Mouse (Mus musculus) MEL (cell line): Measurements from ENCODE around the gene Ift81. TPM values are rescaled to one million over a fixed set of nuclear protein-coding genes. Genes with fewer than 3 reads are reported as not detected.

ENCODE experiments used
- DNase-seq: peaks from one replicate; pipeline ENCODE4 v3.0.0; 2011; ENCODE audit warnings: low read depth, low spot score
- H3K27ac ChIP-seq: 2 replicates; pipeline ENCODE4 v1.5.1; 2012; ENCODE audit warnings: low read depth, mild to moderate bottlenecking, control low read depth, low read length, moderate library complexity; ENCODE audit not compliant: control insufficient read depth
- H3K27me3 ChIP-seq, 2 experiments: fragments of 150-350 bp in 1 of 2; sonication (generic) in 1 of 2; 2 replicates each; pipeline ENCODE4 v1.6.1; 2012; ENCODE audit warnings: low read length in 2 of 2, mild to moderate bottlenecking in 2 of 2, improper control_type of control experiment in 1 of 2, moderate library complexity in 1 of 2; ENCODE audit not compliant: insufficient read depth in 2 of 2, control insufficient read depth in 1 of 2
- H3K36me3 ChIP-seq, 2 experiments: 2 replicates each; pipeline ENCODE4 v1.6.1; 2012 to 2014; ENCODE audit warnings: low read length in 2 of 2, improper control_type of control experiment in 1 of 2, inconsistent platforms in 1 of 2, mild to moderate bottlenecking in 1 of 2; ENCODE audit not compliant: insufficient read depth in 2 of 2, control insufficient read depth in 1 of 2
- H3K4me1 ChIP-seq, 2 experiments: fragments of 150-350 bp in 1 of 2; sonication (generic) in 1 of 2; 2 replicates each; pipeline ENCODE4 v1.6.1; 2012; ENCODE audit warnings: low read length in 2 of 2, improper control_type of control experiment in 1 of 2, mild to moderate bottlenecking in 1 of 2; ENCODE audit not compliant: insufficient read depth in 2 of 2, control insufficient read depth in 1 of 2
- H3K4me3 ChIP-seq, 2 experiments: fragments of 150-350 bp in 1 of 2; sonication (generic) in 1 of 2; 2 replicates each; pipeline ENCODE4 v1.5.1; 2012; ENCODE audit warnings: low read depth in 2 of 2, low read length in 2 of 2, mild to moderate bottlenecking in 2 of 2, moderate library complexity in 2 of 2, control low read depth in 1 of 2, improper control_type of control experiment in 1 of 2; ENCODE audit not compliant: control insufficient read depth in 1 of 2, insufficient read depth in 1 of 2
- H3K79me2 ChIP-seq: 2 replicates; pipeline ENCODE4 v1.6.1; 2012; ENCODE audit warnings: mild to moderate bottlenecking, low read length, moderate library complexity; ENCODE audit not compliant: control insufficient read depth, poor library complexity, insufficient read depth
- H3K9ac ChIP-seq: 2 replicates; pipeline ENCODE4 v1.6.1; 2012; ENCODE audit warnings: low read depth, mild to moderate bottlenecking, control low read depth, low read length, moderate library complexity; ENCODE audit not compliant: control insufficient read depth, poor library complexity, severe bottlenecking
- H3K9me3 ChIP-seq: fragments of 150-350 bp; sonication (generic); replicated peaks from 2 replicates; pipeline ENCODE4 v1.6.1; 2012; ENCODE audit warnings: mild to moderate bottlenecking, low read length, improper control_type of control experiment, moderate library complexity; ENCODE audit not compliant: insufficient read depth
- BHLHE40 ChIP-seq: IDR thresholded peaks from 2 replicates; pipeline ENCODE4 v1.6.1; 2012; ENCODE audit warnings: low read depth, mild to moderate bottlenecking, inconsistent platforms, low read length, improper control_type of control experiment, borderline replicate concordance
- CHD1 ChIP-seq: IDR thresholded peaks from 2 replicates; pipeline ENCODE4 v1.6.1; 2012; ENCODE audit warnings: low read depth, mild to moderate bottlenecking, inconsistent platforms, low read length, improper control_type of control experiment
- CHD2 ChIP-seq: IDR thresholded peaks from 2 replicates; pipeline ENCODE4 v1.6.1; 2011; ENCODE audit warnings: low read length, improper control_type of control experiment
- CTCF ChIP-seq, 3 experiments: IDR thresholded peaks in 2 of 3; conservative IDR thresholded peaks in 1 of 3; 2 replicates each; pipeline ENCODE4 v1.5.1; 2011 to 2012; ENCODE audit warnings: low read length in 3 of 3, low read depth in 2 of 3, mild to moderate bottlenecking in 2 of 3, improper control_type of control experiment in 1 of 3, inconsistent platforms in 1 of 3, mixed read lengths in 1 of 3, moderate library complexity in 1 of 3; ENCODE audit not compliant: control insufficient read depth in 1 of 3, insufficient read depth in 1 of 3, poor library complexity in 1 of 3, severe bottlenecking in 1 of 3
- E2F4 ChIP-seq: IDR thresholded peaks from 2 replicates; pipeline ENCODE4 v1.6.1; 2011; ENCODE audit warnings: low read depth, low read length, improper control_type of control experiment, borderline replicate concordance
- ELF1 ChIP-seq: IDR thresholded peaks from 2 replicates; pipeline ENCODE4 v1.6.1; 2014; ENCODE audit warnings: low read depth, mild to moderate bottlenecking, inconsistent platforms, low read length, improper control_type of control experiment, moderate library complexity
- EP300 ChIP-seq, 2 experiments: IDR thresholded peaks; 2 replicates each; pipeline ENCODE4 v1.6.1; 2011; ENCODE audit warnings: improper control_type of control experiment in 2 of 2, low read length in 2 of 2, low read depth in 1 of 2, mild to moderate bottlenecking in 1 of 2
- GABPA ChIP-seq: IDR thresholded peaks from 2 replicates; pipeline ENCODE4 v1.6.1; 2012; ENCODE audit warnings: low read depth, mild to moderate bottlenecking, inconsistent platforms, low read length, improper control_type of control experiment, moderate library complexity
- GATA1 ChIP-seq: IDR thresholded peaks from 2 replicates; pipeline ENCODE4 v1.6.1; 2011; ENCODE audit warnings: low read depth, low read length, improper control_type of control experiment
- HCFC1 ChIP-seq: IDR thresholded peaks from 2 replicates; pipeline ENCODE4 v1.6.1; 2012; ENCODE audit warnings: low read depth, mild to moderate bottlenecking, inconsistent platforms, low read length, improper control_type of control experiment, moderate library complexity
- JUND ChIP-seq: IDR thresholded peaks from 2 replicates; pipeline ENCODE4 v1.6.1; 2011; ENCODE audit warnings: low read depth, mild to moderate bottlenecking, improper control_type of control experiment, low read length
- KAT2A ChIP-seq: conservative IDR thresholded peaks from 2 replicates; pipeline ENCODE4 v1.6.1; 2012; ENCODE audit warnings: low read depth, low read length, improper control_type of control experiment, inconsistent platforms
- MAFK ChIP-seq: IDR thresholded peaks from 2 replicates; pipeline ENCODE4 v1.6.1; 2011; ENCODE audit warnings: low read depth, mild to moderate bottlenecking, low read length, improper control_type of control experiment, borderline replicate concordance
- MAZ ChIP-seq: IDR thresholded peaks from 2 replicates; pipeline ENCODE4 v1.6.1; 2012; ENCODE audit warnings: low read depth, mild to moderate bottlenecking, inconsistent platforms, low read length, improper control_type of control experiment
- MEF2A ChIP-seq: IDR thresholded peaks from 2 replicates; pipeline ENCODE4 v1.6.1; 2014; ENCODE audit warnings: low read depth, mild to moderate bottlenecking, inconsistent platforms, low read length, improper control_type of control experiment; ENCODE audit not compliant: poor library complexity, insufficient replicate concordance, severe bottlenecking; ENCODE audit errors: extremely low read depth
- MXI1 ChIP-seq: IDR thresholded peaks from 2 replicates; pipeline ENCODE4 v1.6.1; 2011; ENCODE audit warnings: mild to moderate bottlenecking, low read depth, low read length, improper control_type of control experiment
- MYB ChIP-seq: IDR thresholded peaks from 2 replicates; pipeline ENCODE4 v1.6.1; 2011; ENCODE audit warnings: mild to moderate bottlenecking, low read depth, low read length, improper control_type of control experiment
- MYC ChIP-seq: IDR thresholded peaks from 2 replicates; pipeline ENCODE4 v1.6.1; 2011; ENCODE audit warnings: low read depth, mild to moderate bottlenecking, low read length, improper control_type of control experiment, moderate library complexity
- NELFE ChIP-seq: IDR thresholded peaks from 2 replicates; pipeline ENCODE4 v1.6.1; 2011; ENCODE audit warnings: low read depth, low read length, improper control_type of control experiment
- NRF1 ChIP-seq: IDR thresholded peaks from 2 replicates; pipeline ENCODE4 v1.6.1; 2014; ENCODE audit warnings: low read depth, mild to moderate bottlenecking, inconsistent platforms, low read length, improper control_type of control experiment, moderate library complexity; ENCODE audit not compliant: poor library complexity, insufficient read depth, severe bottlenecking
- POLR2A ChIP-seq, 2 experiments: IDR thresholded peaks; 2 replicates each; pipeline ENCODE4 v1.6.1; 2011 to 2012; ENCODE audit warnings: low read length in 2 of 2, mild to moderate bottlenecking in 2 of 2, control low read depth in 1 of 2, improper control_type of control experiment in 1 of 2, low read depth in 1 of 2, moderate library complexity in 1 of 2; ENCODE audit not compliant: control insufficient read depth in 1 of 2, insufficient read depth in 1 of 2, poor library complexity in 1 of 2
- POLR2AphosphoS2 ChIP-seq: IDR thresholded peaks from 2 replicates; pipeline ENCODE4 v1.6.1; 2011; ENCODE audit warnings: low read length, improper control_type of control experiment
- POLR2AphosphoS5 ChIP-seq: IDR thresholded peaks from 2 replicates; pipeline ENCODE4 v1.6.1; 2012; ENCODE audit warnings: low read depth, borderline replicate concordance, mild to moderate bottlenecking, inconsistent platforms, low read length, moderate library complexity, mixed read lengths
- RAD21 ChIP-seq: IDR thresholded peaks from 2 replicates; pipeline ENCODE4 v1.6.1; 2011; ENCODE audit warnings: mild to moderate bottlenecking, low read depth, low read length, improper control_type of control experiment
- RCOR1 ChIP-seq: IDR thresholded peaks from 2 replicates; pipeline ENCODE4 v1.6.1; 2012; ENCODE audit warnings: low read depth, mild to moderate bottlenecking, inconsistent platforms, low read length, improper control_type of control experiment
- SIN3A ChIP-seq: IDR thresholded peaks from 2 replicates; pipeline ENCODE4 v1.6.1; 2012; ENCODE audit warnings: low read length, improper control_type of control experiment, inconsistent platforms
- SMC3 ChIP-seq: IDR thresholded peaks from 2 replicates; pipeline ENCODE4 v1.6.1; 2011; ENCODE audit warnings: low read depth, low read length, improper control_type of control experiment
- TAL1 ChIP-seq: IDR thresholded peaks from 2 replicates; pipeline ENCODE4 v1.6.1; 2012; ENCODE audit warnings: mild to moderate bottlenecking, inconsistent platforms, low read length, moderate library complexity, mixed read lengths
- TBP ChIP-seq: IDR thresholded peaks from 2 replicates; pipeline ENCODE4 v1.8.0; 2011; ENCODE audit warnings: low read depth, low read length, improper control_type of control experiment
- TCF12 ChIP-seq: IDR thresholded peaks from 2 replicates; pipeline ENCODE4 v1.6.1; 2014; ENCODE audit warnings: low read depth, mild to moderate bottlenecking, inconsistent platforms, low read length, improper control_type of control experiment, moderate library complexity
- UBTF ChIP-seq: IDR thresholded peaks from 2 replicates; pipeline ENCODE4 v1.6.1; 2012; ENCODE audit warnings: low read depth, mild to moderate bottlenecking, inconsistent platforms, low read length, improper control_type of control experiment, moderate library complexity, borderline replicate concordance; ENCODE audit not compliant: insufficient read depth
- USF1 ChIP-seq: IDR thresholded peaks from 2 replicates; pipeline ENCODE4 v1.6.1; 2014; ENCODE audit warnings: low read depth, mild to moderate bottlenecking, inconsistent platforms, low read length, improper control_type of control experiment, moderate library complexity
- USF2 ChIP-seq, 2 experiments: IDR thresholded peaks; 2 replicates each; pipeline ENCODE4 v1.6.1; 2011 to 2012; ENCODE audit warnings: improper control_type of control experiment in 2 of 2, low read length in 2 of 2, borderline replicate concordance in 1 of 2, inconsistent platforms in 1 of 2, low read depth in 1 of 2, mild to moderate bottlenecking in 1 of 2; ENCODE audit not compliant: insufficient read depth in 1 of 2
- ZC3H11A ChIP-seq: IDR thresholded peaks from 2 replicates; pipeline ENCODE4 v1.6.1; 2012; ENCODE audit warnings: low read depth, mild to moderate bottlenecking, inconsistent platforms, low read length, improper control_type of control experiment
- ZKSCAN1 ChIP-seq: IDR thresholded peaks from 2 replicates; pipeline ENCODE4 v1.6.1; 2012; ENCODE audit warnings: low read depth, mild to moderate bottlenecking, inconsistent platforms, low read length, improper control_type of control experiment, moderate library complexity
- ZMIZ1 ChIP-seq: IDR thresholded peaks from 2 replicates; pipeline ENCODE4 v1.6.1; 2012; ENCODE audit warnings: low read depth, mild to moderate bottlenecking, inconsistent platforms, low read length, improper control_type of control experiment, moderate library complexity
- ZNF384 ChIP-seq: IDR thresholded peaks from 2 replicates; pipeline ENCODE4 v1.6.1; 2012; ENCODE audit warnings: low read depth, mild to moderate bottlenecking, inconsistent platforms, low read length, improper control_type of control experiment
- polyA plus RNA-seq, 2 experiments: library from polyadenylated mRNA; stranded (reverse) in 1 of 2; unstranded in 1 of 2; fragments of >175 nt in 1 of 2; fragments of >200 nt in 1 of 2; gene quantifications; 2 replicates each; pipeline versions ENCODE4 v1.2.1 to v1.2.4; 2012; ENCODE audit warnings: low replicate concordance in 2 of 2, low read depth in 1 of 2; ENCODE audit not compliant: insufficient read length in 2 of 2, insufficient read depth in 1 of 2, missing spikeins in 1 of 2
- total RNA-seq: library from RNA; depleted of rRNA; stranded (reverse); fragments of 300-350 nt; gene quantifications from 2 replicates; pipeline ENCODE4 v1.2.3, GENCODE M21; 2012

The Ift81 gene
- total and polyA plus RNA-seq, 3 experiments: 1.5 to 1.9 TPM; not detected in 1

- Histone ChIP-seq H3K27ac (peak overlapping the region; percentile 86), H3K27me3 (no peaks in the 10 kb centered on the region), H3K4me1 (peaks cover 20 to 44% of the 10 kb centered on the region in 2 experiments), H3K36me3 (peaks cover 0 to 40% of the 10 kb centered on the region in 2 experiments; a peak in 3 of 4 replicates), H3K79me2 (peaks cover 24% of the 10 kb centered on the region), H3K9me3 (no peaks in the 10 kb centered on the region), H3K9ac (peak overlapping the region; percentile 60), H3K4me3 (peak overlapping the region; percentile 18 to 51)
- DNase-seq: peak; percentile 95
- TF ChIP-seq ZMIZ1 (no peak), JUND (0 out of 2 replicates have a peak, but pooled peaks have one; percentile 56), ZNF384 (peak; percentile 87), BHLHE40 (peak; percentile 66), TCF12 (peak; percentile 98), MEF2A (no peak), GATA1 (peak; percentile 98), POLR2AphosphoS5 (no peak), NRF1 (no peak), NELFE (no peak), MXI1 (0 out of 2 replicates have a peak, but pooled peaks have one; percentile 30), RCOR1 (peak; percentile 94), CHD1 (no peak), ZC3H11A (0 out of 2 replicates have a peak, but pooled peaks have one; percentile 15), EP300 (IDR thresholded peaks at IDR 0.05; ENCODE audit: low read depth in 1 of 2, low read length in 2 of 2) (peak; percentile 96 to 98), MYC (peak; percentile 71; the same call in 1 of the 2 replicates), GABPA (no peak), MAZ (peak; percentile 59), CTCF (IDR thresholded peaks at IDR 0.05 in 2 of 3, conservative IDR thresholded peaks at IDR 0.05 in 1 of 3; ENCODE audit: control insufficient read depth in 1 of 3, insufficient read depth in 1 of 3, low read depth in 2 of 3, low read length in 3 of 3, poor library complexity in 1 of 3, severe bottlenecking in 1 of 3) (no peak), TAL1 (peak; percentile 97), USF1 (peak; percentile 40; the same call in 1 of the 2 replicates), E2F4 (no peak), UBTF (no peak), KAT2A (no peak), SMC3 (peak; percentile 8; the same call in 1 of the 2 replicates), SIN3A (peak; percentile 93), CHD2 (peak; percentile 64), ELF1 (no peak), USF2 (IDR thresholded peaks at IDR 0.05; ENCODE audit: borderline replicate concordance in 1 of 2, insufficient read depth in 1 of 2, low read depth in 1 of 2, low read length in 2 of 2) (no peak), POLR2A (IDR thresholded peaks at IDR 0.05; ENCODE audit: control insufficient read depth in 1 of 2, insufficient read depth in 1 of 2, low read depth in 1 of 2, low read length in 2 of 2, poor library complexity in 1 of 2) (peak in 1 of 2 experiments; percentile 39; a peak in 1 of 4 replicates), POLR2AphosphoS2 (no peak), HCFC1 (peak; percentile 51; the same call in 1 of the 2 replicates), ZKSCAN1 (no peak), MAFK (0 out of 2 replicates have a peak, but pooled peaks have one; percentile 18), TBP (peak; percentile 35; the same call in 1 of the 2 replicates), MYB (peak; percentile 67; the same call in 1 of the 2 replicates), RAD21 (no peak)
Measured at GRCm38 (mm10) chr5:122652506-122652905, 38.2 kb upstream of the Ift81 start.
